Mouse (Mus musculus) left cerebral cortex, postnatal 10 days (tissue): Measurements from ENCODE around the gene Tas1r2. TPM values are rescaled to one million over a fixed set of nuclear protein-coding genes. Genes with fewer than 3 reads are reported as not detected.

ENCODE experiments used
- DNase-seq, 2 experiments: peaks; one replicate each; pipeline ENCODE4 v3.0.0; 2021 to 2022; ENCODE audit warnings: low spot score in 2 of 2, mixed read lengths in 1 of 2; ENCODE audit errors: extremely low spot score in 1 of 2
- intact Hi-C: fragments of 180-260 bp; cut with DNase I; formaldehyde crosslinking; loops from one replicate; pipeline ENCODE4 v1.15.1; 2025
- total RNA-seq, 2 experiments: library from RNA; stranded (reverse); gene quantifications; 2 replicates each; pipeline ENCODE4 v1.2.3; 2021

Tas1r2 gene
- total RNA-seq, 2 experiments from 2014 or later = not detected

GRCm38 (mm10) chr4:139632254-139632580, 21.1 kb upstream of the Tas1r2 start:
- intact Hi-C loops = no loop called here
- DNase-seq = no peak

GRCm38 (mm10) chr4:139636373-139636772, 17.0 kb upstream of the Tas1r2 start:
- intact Hi-C loops = loop anchor here (5.0 kb wide), 1 partner anchor 159 kb away; no protein-coding TSS in a partner anchor
- peak; percentile 49 to 77 for DNase-seq

GRCm38 (mm10) chr4:139637847-139638246, 15.5 kb upstream of the Tas1r2 start:
- intact Hi-C loops = loop anchor here (5.0 kb wide), 1 partner anchor 161 kb away; no protein-coding TSS in a partner anchor

GRCm38 (mm10) chr4:139638356-139638755, 15.0 kb upstream of the Tas1r2 start:
- intact Hi-C loops = loop anchor here (5.0 kb wide), 1 partner anchor 161 kb away; no protein-coding TSS in a partner anchor
- no peak for DNase-seq

More at GRCm38 (mm10) chr4:139637847-139638246, 15.5 kb upstream of the Tas1r2 start:
- DNase-seq = no peak

- DNase-seq = no peak
- intact Hi-C loops = loop anchor here (5.0 kb wide), 1 partner anchor 162 kb away; no protein-coding TSS in a partner anchor
These were observed 13.5 kb upstream of the Tas1r2 start for GRCm38 (mm10) chr4:139639801-139640200.

- intact Hi-C loops = no loop called here
These were observed 13.0 kb upstream of the Tas1r2 start for GRCm38 (mm10) chr4:139640333-139640732.

GRCm38 (mm10) chr4:139640775-139641174, 12.6 kb upstream of the Tas1r2 start:
- intact Hi-C loops = no loop called here

More at GRCm38 (mm10) chr4:139640333-139640732, 13.0 kb upstream of the Tas1r2 start:
- no peak for DNase-seq

GRCm38 (mm10) chr4:139641829-139642425, 11.4 kb upstream of the Tas1r2 start:
- intact Hi-C loops = no loop called here

More at GRCm38 (mm10) chr4:139640775-139641174, 12.6 kb upstream of the Tas1r2 start:
- no peak for DNase-seq

GRCm38 (mm10) chr4:139643972-139644371, 9.4 kb upstream of the Tas1r2 start:
- intact Hi-C loops = loop anchor here (1.0 to 2.0 kb wide), 2 partner anchors 27 to 214 kb away; no protein-coding TSS in a partner anchor
- DNase-seq = peak; percentile 72 to 80

More at GRCm38 (mm10) chr4:139641829-139642425, 11.4 kb upstream of the Tas1r2 start:
- peak in 1 of 2 experiments; percentile 86 for DNase-seq

GRCm38 (mm10) chr4:139646916-139647315, 6.4 kb upstream of the Tas1r2 start:
- intact Hi-C loops = no loop called here

GRCm38 (mm10) chr4:139650086-139650743, 3.1 kb upstream of the Tas1r2 start:
- DNase-seq = no peak
- intact Hi-C loops = no loop called here

More at GRCm38 (mm10) chr4:139646916-139647315, 6.4 kb upstream of the Tas1r2 start:
- no peak for DNase-seq

DNA sequence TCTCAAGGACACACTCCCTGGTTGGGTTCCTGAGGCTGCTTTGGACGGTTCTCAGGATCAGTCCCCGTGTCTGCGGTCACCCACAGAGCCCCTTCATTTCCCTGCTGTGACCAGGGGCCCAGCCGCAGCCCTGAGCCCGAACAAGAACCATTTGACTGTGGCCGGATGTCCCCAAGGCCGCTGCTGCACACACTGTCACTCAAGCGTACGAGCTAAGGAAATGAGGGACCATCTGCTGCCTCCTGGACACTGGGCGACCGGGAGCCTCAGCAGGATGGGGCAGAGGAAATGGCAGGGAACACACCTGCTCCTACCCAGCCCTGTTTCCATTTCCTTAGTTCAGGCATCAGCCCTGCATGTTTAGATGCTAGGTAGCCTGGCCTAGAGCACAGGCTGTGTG, 2.4 kb upstream of the Tas1r2 start:
- intact Hi-C loops = no loop called here
- DNase-seq = no peak

- intact Hi-C loops = no loop called here
- no peak for DNase-seq
These were observed 8.6 kb downstream of the Tas1r2 start for GRCm38 (mm10) chr4:139661897-139662296.

- intact Hi-C loops = no loop called here
- no peak for DNase-seq
These were observed 14.3 kb downstream of the Tas1r2 start for GRCm38 (mm10) chr4:139667632-139668031.

GRCm38 (mm10) chr4:139669847-139670246, 16.5 kb downstream of the Tas1r2 start:
- DNase-seq = no peak
- intact Hi-C loops = loop anchor here (2.0 kb wide), 1 partner anchor 25 kb away; no protein-coding TSS in a partner anchor

DNA sequence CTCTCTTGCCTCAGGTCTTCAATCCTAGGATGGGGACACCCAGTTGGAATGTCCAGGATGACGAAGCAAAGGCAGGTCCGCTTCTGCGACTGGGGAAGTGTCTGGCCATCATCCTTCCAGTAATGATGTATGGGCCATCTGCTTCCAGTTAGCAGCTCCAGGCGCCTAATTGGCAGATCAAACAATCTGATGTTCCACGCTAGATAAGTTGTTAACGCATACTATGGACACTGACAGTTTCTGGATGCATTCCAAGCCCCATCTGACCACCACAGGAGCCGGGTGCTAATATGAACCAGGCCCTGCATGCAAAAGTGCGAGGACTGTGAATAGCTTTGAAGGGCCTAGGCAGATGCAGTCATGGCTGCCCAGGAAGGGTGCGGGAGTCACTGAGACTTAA, 22.4 kb downstream of the Tas1r2 start:
- peak in 1 of 2 experiments; percentile 5 for DNase-seq
- intact Hi-C loops = no loop called here

GRCm38 (mm10) chr4:139683728-139684638, 30.6 kb downstream of the Tas1r2 start:
- no peak for DNase-seq
- intact Hi-C loops = loop anchor here (2.0 kb wide), 1 partner anchor 175 kb away; no protein-coding TSS in a partner anchor

DNA sequence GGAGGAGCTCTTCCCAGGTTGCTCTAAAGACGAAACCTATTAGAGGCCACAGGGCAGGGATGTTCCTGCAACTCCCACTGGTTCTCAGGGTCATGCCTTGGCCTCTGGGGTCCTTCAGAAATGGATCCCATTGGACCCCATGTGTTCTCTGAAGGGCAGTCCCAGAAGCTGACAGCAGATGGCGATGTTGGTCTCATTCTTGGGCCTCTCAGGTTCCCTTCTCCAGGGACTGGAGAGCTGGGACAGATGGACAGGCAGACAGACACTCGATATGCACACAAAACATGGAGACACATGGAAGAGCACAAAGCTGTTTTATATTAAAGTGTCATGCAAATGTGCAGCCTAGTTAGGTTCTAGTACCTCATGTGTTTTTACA, 31.3 kb downstream of the Tas1r2 start:
- intact Hi-C loops = loop anchor here (2.0 kb wide), 1 partner anchor 174 kb away; no protein-coding TSS in a partner anchor
- peak; percentile 33 to 56 for DNase-seq

DNA sequence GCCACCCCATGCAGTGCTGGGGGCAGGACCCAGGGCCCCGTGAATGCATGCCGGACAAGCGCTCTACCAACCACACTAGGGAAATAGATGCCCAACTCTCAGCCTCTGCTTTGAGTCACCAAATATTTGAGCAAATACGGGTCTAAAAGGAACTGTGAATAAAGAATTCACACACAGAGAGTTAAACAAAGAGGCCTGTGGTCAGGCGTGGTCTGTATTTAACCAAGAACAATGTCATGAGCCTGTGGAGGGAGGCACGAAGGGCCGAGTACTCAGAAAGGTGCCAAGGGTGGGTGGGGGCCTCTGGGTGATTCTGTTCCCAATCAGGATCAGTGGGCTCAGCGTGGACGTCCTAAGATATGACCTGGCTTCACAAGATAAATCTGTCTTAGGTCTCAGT, 34.7 kb downstream of the Tas1r2 start:
- intact Hi-C loops = no loop called here
- DNase-seq = no peak
